Mouse (Mus musculus) embryonic facial prominence, embryonic 12.5 days (tissue): Measurements from ENCODE around the gene Il13ra2. TPM values are rescaled to one million over a fixed set of nuclear protein-coding genes. Genes with fewer than 3 reads are reported as not detected.
"Not testable (repeated sequence)": the region's sequence is repeated elsewhere in the genome, so short reads cannot be mapped to it uniquely, and the experiment has no call there.

Experiments
- ATAC-seq: fragments of 200-750 bp; cut with Nextera tagmentation; 2 replicates; pipeline ENCODE4 v1.8.0; 2017; ENCODE audit not compliant: insufficient number of reproducible peaks, insufficient read depth, low FRiP score, low TSS enrichment
- H3K27ac ChIP-seq: fragments of 300-500 bp; sonication (generic); 2 replicates; pipeline ENCODE4 v1.5.1; 2016; ENCODE audit warnings: mild to moderate bottlenecking
- H3K27me3 ChIP-seq: fragments of 300-500 bp; sonication (generic); 2 replicates; pipeline ENCODE4 v1.6.1; 2016; ENCODE audit warnings: mild to moderate bottlenecking, moderate library complexity
- H3K36me3 ChIP-seq: fragments of 300-500 bp; sonication (generic); 2 replicates; pipeline ENCODE4 v1.6.1; 2016; ENCODE audit warnings: mild to moderate bottlenecking
- H3K4me1 ChIP-seq: fragments of 300-500 bp; sonication (generic); 2 replicates; pipeline ENCODE4 v1.6.1; 2016
- H3K4me2 ChIP-seq: fragments of 300-500 bp; sonication (generic); replicated peaks from 2 replicates; pipeline ENCODE4 v1.6.1; 2016; ENCODE audit warnings: mild to moderate bottlenecking, moderate library complexity
- H3K4me3 ChIP-seq: fragments of 300-500 bp; sonication (generic); 2 replicates; pipeline ENCODE4 v1.5.1; 2016; ENCODE audit warnings: mild to moderate bottlenecking
- H3K9ac ChIP-seq: fragments of 300-500 bp; sonication (generic); 2 replicates; pipeline ENCODE4 v1.6.1; 2016; ENCODE audit warnings: mild to moderate bottlenecking, moderate library complexity
- H3K9me3 ChIP-seq: fragments of 300-500 bp; sonication (generic); 2 replicates; pipeline ENCODE4 v1.6.1; 2016; ENCODE audit warnings: mild to moderate bottlenecking, moderate library complexity
- WGBS: fragments of 180-500 bp; shearing (Covaris S2); methylation state at CpG from one replicate; pipeline ENCODE4 v1.1.7; 2016; 5-methylcytosine and 5-hydroxymethylcytosine counted together
- polyA plus RNA-seq: library from polyadenylated mRNA; unstranded; fragments of >200 nt; fragmentation: Nextera tagmentation; extraction: Ambion mirVana; gene quantifications from 2 replicates; pipeline ENCODE4 v1.2.1, GENCODE M21; 2016

Il13ra2 gene
- not detected in 2 replicates for polyA plus RNA-seq

GRCm38 (mm10) chrX:147429129-147429528, at the start of gene Il13ra2:
Gene Il13ra2, minus strand, starts transcription at chrX:147429192.
- no peak within 1 kb of the TSS for H3K4me2 ChIP-seq
- no peak within 1 kb of the TSS for H3K27ac ChIP-seq
- no peaks in the 10 kb centered on the region for H3K9me3 ChIP-seq
- WGBS: 52% methylated on average over 1 of the region's 1 CpGs
- H3K4me3 ChIP-seq: no peak within 1 kb of the TSS
- H3K4me1 ChIP-seq: no peaks in the 10 kb centered on the region
- no peak within 1 kb of the TSS for H3K9ac ChIP-seq
- no peaks in the 10 kb centered on the region for H3K27me3 ChIP-seq
- ATAC-seq: no peak
- no peaks in the 10 kb centered on the region for H3K36me3 ChIP-seq

- H3K4me1 ChIP-seq, H3K36me3 ChIP-seq, H3K27ac ChIP-seq, ATAC-seq, H3K9ac ChIP-seq, H3K9me3 ChIP-seq, H3K4me3 ChIP-seq, H3K27me3 ChIP-seq, H3K4me2 ChIP-seq: not testable (repeated sequence)
- WGBS: 73% methylated on average over 1 of the region's 1 CpGs
These were observed 24.6 kb upstream of the Il13ra2 start, which contains the start of gene Vmn1r239-ps for GRCm38 (mm10) chrX:147453610-147454009. Gene Vmn1r239-ps, minus strand, starts transcription at chrX:147453710.

GRCm38 (mm10) chrX:147443386-147443785, 14.4 kb upstream of the Il13ra2 start:
- Histone ChIP-seq H3K27me3 (no peaks in the 10 kb centered on the region), H3K9ac (no peak overlapping the region), H3K4me2 (no peak overlapping the region), H3K4me1 (no peaks in the 10 kb centered on the region), H3K36me3 (no peaks in the 10 kb centered on the region), H3K9me3 (no peaks in the 10 kb centered on the region), H3K27ac (no peak overlapping the region), H3K4me3 (no peak overlapping the region)
- no peak for ATAC-seq
- 83% methylated on average over 4 of the region's 4 CpGs for WGBS

GRCm38 (mm10) chrX:147435400-147435799, 6.4 kb upstream of the Il13ra2 start:
- H3K4me3 ChIP-seq: no peak overlapping the region
- H3K36me3 ChIP-seq: no peaks in the 10 kb centered on the region
- H3K27me3 ChIP-seq: no peaks in the 10 kb centered on the region
- H3K9me3 ChIP-seq: no peaks in the 10 kb centered on the region
- 80% methylated on average over 2 of the region's 2 CpGs for WGBS
- H3K4me1 ChIP-seq: no peaks in the 10 kb centered on the region
- H3K4me2 ChIP-seq: no peak overlapping the region
- ATAC-seq: no peak
- no peak overlapping the region for H3K9ac ChIP-seq
- no peak overlapping the region for H3K27ac ChIP-seq

- 47% methylated on average over 1 of the region's 1 CpGs for WGBS
- no peak for ATAC-seq
- H3K36me3 ChIP-seq: no peaks in the 10 kb centered on the region
- no peaks in the 10 kb centered on the region for H3K4me1 ChIP-seq
- H3K27me3 ChIP-seq: no peaks in the 10 kb centered on the region
- H3K4me2 ChIP-seq: no peak overlapping the region
- H3K9me3 ChIP-seq: no peaks in the 10 kb centered on the region
- H3K4me3 ChIP-seq: no peak overlapping the region
- H3K9ac ChIP-seq: no peak overlapping the region
- H3K27ac ChIP-seq: no peak overlapping the region
These were observed 761 bp upstream of the Il13ra2 start for GRCm38 (mm10) chrX:147429753-147430152.

- Histone ChIP-seq H3K4me1 (no peaks in the 10 kb centered on the region), H3K4me2 (no peak overlapping the region), H3K4me3 (no peak overlapping the region), H3K36me3 (no peaks in the 10 kb centered on the region), H3K27me3 (no peaks in the 10 kb centered on the region), H3K27ac (no peak overlapping the region), H3K9me3 (no peaks in the 10 kb centered on the region), H3K9ac (no peak overlapping the region)
- WGBS: 37% methylated on average over 1 of the region's 1 CpGs
- ATAC-seq: no peak
These were observed 35.5 kb downstream of the Il13ra2 start for GRCm38 (mm10) chrX:147393446-147393845.

GRCm38 (mm10) chrX:147349167-147349566, 79.8 kb downstream of the Il13ra2 start:
- Histone ChIP-seq H3K9me3 (no peaks in the 10 kb centered on the region), H3K4me1 (no peaks in the 10 kb centered on the region), H3K4me3 (no peak overlapping the region), H3K27ac (no peak overlapping the region), H3K9ac (no peak overlapping the region), H3K36me3 (no peaks in the 10 kb centered on the region), H3K4me2 (no peak overlapping the region), H3K27me3 (no peaks in the 10 kb centered on the region)
- ATAC-seq: no peak
- WGBS: 71% methylated on average over 2 of the region's 2 CpGs

Other genes with a start within 250 kb of the Il13ra2 start
- not detected in 2 replicates for gene Vmn1r239-ps, start 24.5 kb upstream of the Il13ra2 start, polyA plus RNA-seq
- 7.8 and 8.0 TPM in 2 replicates for gene Lrch2, start 124.9 kb upstream of the Il13ra2 start, polyA plus RNA-seq